In genomic region chr17:8277266-8277665, GRCm38 (mm10) we compare ENCODE assay signal across 26 mouse cellular contexts. TPM values are rescaled to one million over a fixed set of nuclear protein-coding genes. Genes with fewer than 3 reads are reported as not detected.
"Had no signal": no experiment of that assay in that cellular context is flagged by ENCODE, and none has a peak within 500 bp of the region (broad histone marks: within the 10 kb centered on the region; RNA-seq: fewer than 3 reads in every experiment).

No protein-coding gene starts in this region.

- H3K36me3 ChIP-seq: limb, embryonic 12.5 days; limb, embryonic 15.5 days; lung, embryonic 15.5 days; midbrain, embryonic 10.5 days; midbrain, embryonic 13.5 days had no signal

- H3K9ac ChIP-seq: limb, embryonic 12.5 days; limb, embryonic 15.5 days; liver, embryonic 14.5 days; lung, embryonic 15.5 days; midbrain, embryonic 13.5 days had no signal

- ATAC-seq: intestine, embryonic 16.5 days; midbrain, embryonic 13.5 days; midbrain, embryonic 16.5 days had no signal

- H3K4me3 ChIP-seq: limb, embryonic 12.5 days; limb, embryonic 15.5 days; lung, embryonic 15.5 days; megakaryocyte, embryonic 14.5 days; midbrain, embryonic 10.5 days; midbrain, embryonic 13.5 days had no signal

- H3K4me1 ChIP-seq: limb, embryonic 12.5 days; limb, embryonic 15.5 days; lung, embryonic 15.5 days; midbrain, embryonic 10.5 days; midbrain, embryonic 13.5 days had no signal

- H3K27ac ChIP-seq: kidney, postnatal 0 days; limb, embryonic 12.5 days; limb, embryonic 15.5 days; liver, embryonic 14.5 days; lung, embryonic 15.5 days; midbrain, embryonic 10.5 days; midbrain, embryonic 13.5 days; stomach, postnatal 0 days had no signal

- H3K4me2 ChIP-seq: limb, embryonic 12.5 days; limb, embryonic 15.5 days; lung, embryonic 15.5 days; midbrain, embryonic 13.5 days had no signal

- DNase-seq: kidney, adult 18-20 months; kidney, postnatal 25 days; left cerebral cortex, postnatal 4 days; lung, adult 18-20 months; lung, postnatal 10 days; lung, postnatal 36 days; thymus, adult 2 months; thymus, postnatal 14 days; thymus, postnatal 4 days had no signal

- H3K9me3 ChIP-seq: limb, embryonic 12.5 days; limb, embryonic 15.5 days; lung, embryonic 15.5 days; midbrain, embryonic 10.5 days; midbrain, embryonic 13.5 days had no signal

- H3K27me3 ChIP-seq: lung, embryonic 15.5 days had no signal

RNA-seq across cellular contexts. Expression of gene Ccr6, which starts 41.4 kb away (rescaled TPM):
- total RNA-seq: layer of hippocampus, postnatal 14 days; left cerebral cortex, postnatal 14 days; left cerebral cortex, postnatal 4 days had no signal
- polyA plus RNA-seq: kidney, embryonic 14.5 days; kidney, postnatal 0 days; limb, embryonic 12.5 days; limb, embryonic 15.5 days; lung, embryonic 15.5 days; midbrain, embryonic 10.5 days; midbrain, embryonic 13.5 days; midbrain, embryonic 16.5 days; neural tube, embryonic 11.5 days; neural tube, embryonic 14.5 days had no signal

RNA-seq across cellular contexts. Expression of gene Prr18, which starts 60.0 kb away (rescaled TPM):
- total RNA-seq: monocyte, adult 5-6 weeks had no signal
